Mouse (Mus musculus): Measurements from ENCODE around the gene Itga3. TPM values are rescaled to one million over a fixed set of nuclear protein-coding genes. Genes with fewer than 3 reads are reported as not detected.
"Not testable (repeated sequence)": the region's sequence is repeated elsewhere in the genome, so short reads cannot be mapped to it uniquely, and the experiment has no call there.

Gene Itga3
- total RNA-seq, 2 experiments from 2014 or later, result 28.9 to 37.0 TPM

DNA sequence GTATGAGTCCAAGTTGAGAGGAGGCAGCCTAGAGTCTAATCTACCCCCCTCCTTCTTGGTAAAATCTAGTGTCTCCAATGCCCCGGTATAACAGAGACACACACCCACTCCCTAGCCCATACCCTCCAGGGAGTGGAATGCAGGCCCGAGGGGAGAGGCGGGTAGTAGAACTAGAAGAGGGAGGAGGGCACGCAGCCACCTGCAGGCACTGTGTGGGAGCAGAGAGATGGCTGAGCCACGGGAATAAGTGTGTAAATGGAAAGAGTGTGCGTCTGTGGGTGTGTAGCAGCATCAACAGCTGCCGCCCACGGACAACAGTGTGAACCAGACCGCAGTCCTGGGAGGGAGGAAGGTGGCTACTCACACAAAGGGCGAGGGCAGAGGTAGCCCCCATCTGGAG, 41.7 kb downstream of the Itga3 start:
- DNase-seq (ENCODE audit: low spot score in 2 of 2), result no peak

GRCm38 (mm10) chr11:95033617-95034016, 43.0 kb downstream of the Itga3 start:
- DNase-seq (ENCODE audit: low spot score in 2 of 2), result no peak

DNA sequence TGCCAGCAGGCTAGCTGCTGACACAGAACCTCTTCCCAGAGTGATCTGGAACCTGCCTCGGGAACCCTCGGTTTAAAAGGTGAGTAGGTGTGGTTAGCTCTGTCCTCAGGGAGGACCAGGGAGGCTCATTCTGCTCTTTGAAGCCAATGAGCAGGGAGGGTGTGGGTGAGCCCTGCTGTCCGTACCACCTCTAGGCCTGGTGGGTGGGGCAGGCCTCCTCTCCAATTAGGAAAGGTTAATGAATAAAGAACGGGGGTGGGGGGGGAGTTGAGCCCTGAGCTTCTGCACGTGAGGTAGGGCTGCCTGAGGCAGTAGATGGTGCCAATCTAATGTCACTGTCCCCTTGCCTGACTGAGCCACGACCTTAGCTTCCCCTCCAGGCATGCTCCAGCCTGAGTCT, 43.7 kb downstream of the Itga3 start:
- no peak for DNase-seq (ENCODE audit: low spot score in 2 of 2)

DNA sequence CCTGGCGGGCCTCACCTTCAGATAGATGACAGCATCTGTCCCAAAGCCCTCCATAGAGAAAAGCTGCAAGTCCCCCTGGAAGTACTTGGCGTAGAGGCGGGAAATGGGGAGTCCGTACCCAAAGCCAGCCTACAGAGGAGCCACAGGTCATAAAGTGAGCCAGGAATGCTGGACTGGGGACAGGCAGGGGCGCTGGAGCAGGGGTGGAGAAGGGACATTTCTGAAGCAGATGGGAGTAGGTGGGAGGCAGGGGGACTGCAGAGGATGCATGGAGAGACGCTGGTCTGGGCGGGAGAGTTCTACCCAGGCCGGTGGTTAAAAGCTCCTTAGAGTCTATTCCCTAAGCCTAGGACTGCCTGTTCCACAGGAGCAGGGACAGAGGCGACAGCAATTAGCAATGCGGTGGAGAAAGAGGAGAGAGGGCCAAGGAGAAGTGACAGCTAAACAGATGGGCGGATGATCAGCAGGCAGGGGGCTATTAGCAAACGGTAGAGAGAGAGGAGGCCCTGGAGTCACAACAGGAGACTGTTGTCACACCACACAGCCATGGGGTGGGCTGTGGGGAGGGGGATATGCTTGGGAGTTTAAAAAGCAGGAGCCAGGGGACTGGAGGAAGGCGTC, 48.6 kb downstream of the Itga3 start:
- DNase-seq (ENCODE audit: low spot score in 2 of 2), result no peak

- no peak for DNase-seq (ENCODE audit: low spot score in 2 of 2)
Observed at GRCm38 (mm10) chr11:95026849-95027248, 49.8 kb downstream of the Itga3 start.

- no peak for DNase-seq (ENCODE audit: low spot score in 2 of 2)
Observed at GRCm38 (mm10) chr11:95026090-95026542, 50.5 kb downstream of the Itga3 start.

DNA sequence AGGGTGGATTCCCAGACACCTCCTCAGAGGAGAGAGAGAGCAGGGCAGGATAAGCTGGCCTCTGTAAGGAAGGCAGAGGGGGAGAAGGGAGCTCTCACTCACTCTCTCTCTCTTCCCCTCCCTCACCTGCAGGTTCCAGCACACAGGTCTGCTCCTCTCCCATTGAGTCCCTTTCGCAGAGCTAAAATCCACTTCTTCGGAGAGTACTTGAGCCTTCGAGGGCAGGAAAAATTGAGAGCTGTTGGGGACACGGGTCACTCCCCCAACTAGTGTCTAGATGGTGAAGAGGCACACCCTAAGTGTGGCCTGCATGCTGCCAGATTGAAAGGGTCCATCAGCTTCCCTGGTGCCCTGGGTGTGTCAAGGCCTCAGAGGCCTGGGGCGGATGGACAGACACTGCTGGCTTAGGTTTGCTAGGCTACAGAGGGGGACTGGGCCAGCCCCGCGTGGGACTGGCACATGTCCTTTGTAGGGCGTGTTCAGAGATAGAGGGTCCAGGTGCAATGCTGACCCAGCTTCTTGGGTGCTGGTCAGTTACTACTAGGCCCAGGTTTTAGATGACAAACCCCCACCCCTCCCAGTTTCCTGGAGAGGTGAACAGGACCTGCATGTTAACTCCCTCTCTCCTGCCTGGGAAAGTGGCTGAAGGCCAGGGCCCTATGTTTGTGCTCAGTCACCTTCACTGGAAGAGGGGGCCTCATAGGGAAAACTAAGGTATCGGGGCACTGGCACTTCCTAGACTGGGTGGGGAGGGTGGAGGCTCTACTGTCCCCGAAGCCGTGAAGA, 51.2 kb downstream of the Itga3 start:
- no peak for DNase-seq (ENCODE audit: low spot score in 2 of 2)

- no peak for DNase-seq (ENCODE audit: low spot score in 2 of 2)
Observed at GRCm38 (mm10) chr11:95024439-95025184, 52.0 kb downstream of the Itga3 start.

GRCm38 (mm10) chr11:95023481-95023880, 53.1 kb downstream of the Itga3 start:
- DNase-seq (ENCODE audit: low spot score in 2 of 2), result no peak

GRCm38 (mm10) chr11:95022237-95022992, 54.2 kb downstream of the Itga3 start:
- DNase-seq (ENCODE audit: low spot score in 2 of 2), result no peak

GRCm38 (mm10) chr11:95015484-95015883, 61.1 kb downstream of the Itga3 start:
- no peak for DNase-seq (ENCODE audit: low spot score in 2 of 2)

DNA sequence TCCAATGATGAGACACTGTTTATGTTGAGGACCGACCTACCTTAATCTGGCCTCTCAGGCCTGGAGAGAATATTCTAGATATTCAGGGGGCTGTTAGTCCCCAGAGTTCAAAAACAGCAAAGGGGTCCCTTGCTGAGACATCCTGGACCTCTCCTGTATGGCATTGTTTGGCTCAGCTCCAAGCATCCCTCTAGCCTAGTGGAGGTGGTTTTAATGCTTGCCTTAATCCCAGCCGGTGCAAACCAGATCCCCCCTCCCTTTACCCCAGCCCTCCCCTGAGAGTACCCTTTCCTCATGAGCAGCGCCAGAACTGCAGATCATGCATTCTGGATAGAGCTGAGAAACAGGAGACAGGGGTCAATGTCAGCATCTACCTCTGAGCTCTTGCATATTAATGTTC, 64.1 kb downstream of the Itga3 start:
- no peak for DNase-seq (ENCODE audit: low spot score in 2 of 2)

DNA sequence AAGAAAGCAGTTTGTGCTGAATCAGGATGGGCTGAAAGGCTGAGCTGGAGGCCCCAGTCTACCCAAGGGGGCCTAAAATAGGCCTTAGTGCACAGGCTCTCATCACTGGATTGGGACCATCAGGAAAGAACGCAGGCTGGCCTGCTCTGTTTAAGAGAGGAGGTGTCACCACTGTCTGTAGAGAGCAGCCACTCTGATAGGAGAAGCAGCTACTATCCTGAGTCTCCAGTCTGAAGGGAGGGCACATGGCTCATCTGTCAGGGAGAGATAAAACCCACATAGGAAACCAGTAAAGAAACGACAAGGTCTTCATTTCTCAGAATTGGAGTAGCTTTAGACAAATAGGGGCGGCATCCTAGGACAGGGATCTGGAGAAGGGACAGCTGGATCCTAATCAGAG, 64.5 kb downstream of the Itga3 start:
- no peak for DNase-seq (ENCODE audit: low spot score in 2 of 2)

- no peak for DNase-seq (ENCODE audit: low spot score in 2 of 2)
Observed at GRCm38 (mm10) chr11:95011416-95011815, 65.2 kb downstream of the Itga3 start.

GRCm38 (mm10) chr11:95010841-95011403, 65.7 kb downstream of the Itga3 start:
- not testable (repeated sequence) for DNase-seq (ENCODE audit: low spot score in 2 of 2)

DNA sequence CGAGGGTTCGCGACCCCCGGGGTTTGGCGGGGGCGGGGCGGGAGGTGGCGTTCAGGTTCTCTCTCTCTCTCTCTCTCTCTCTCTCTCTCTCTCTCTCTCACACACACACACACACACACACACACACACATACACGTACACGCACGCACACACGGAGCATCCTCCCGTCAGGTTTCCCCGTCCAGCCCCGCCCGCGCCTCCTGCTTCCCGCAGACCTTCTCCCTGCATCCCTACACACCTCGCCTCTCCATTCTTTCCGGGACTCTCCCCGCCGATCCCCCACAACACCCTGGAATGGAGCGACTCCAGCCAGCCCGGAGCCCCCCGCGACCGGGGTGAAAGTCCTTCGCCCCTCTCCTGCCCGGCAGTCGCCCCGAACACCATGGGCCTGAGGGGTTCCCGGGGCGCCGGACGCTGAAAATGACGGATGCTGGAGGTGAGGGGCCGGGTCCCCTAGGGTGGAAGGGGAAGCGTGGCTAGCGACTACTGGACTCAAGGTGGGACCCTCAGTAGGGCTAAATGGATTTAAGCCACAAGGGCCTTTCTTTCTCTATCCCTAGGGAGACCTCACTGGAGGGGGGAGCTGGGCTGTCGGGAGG, 66.4 kb downstream of the Itga3 start:
- DNase-seq (ENCODE audit: low spot score in 2 of 2), result no peak

DNA sequence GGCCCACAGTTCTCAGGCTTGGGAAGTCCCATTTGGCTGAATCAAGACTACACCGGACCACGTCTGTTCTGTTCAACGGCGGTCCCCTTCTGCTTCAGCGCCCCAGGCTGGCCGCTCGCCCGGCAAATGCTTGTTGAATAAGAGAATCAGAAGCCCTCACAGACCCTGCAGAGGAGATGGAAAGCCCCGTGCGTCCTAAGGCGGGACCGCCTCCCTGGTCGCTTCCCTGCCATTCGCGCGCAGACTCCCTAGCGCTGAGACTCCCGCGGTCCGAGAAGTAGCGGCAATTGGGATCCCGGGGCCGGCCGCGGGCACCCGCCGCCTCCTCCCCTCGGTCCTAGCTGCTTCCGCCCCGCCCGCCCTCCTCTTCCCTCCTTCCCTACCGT, 67.0 kb downstream of the Itga3 start, which contains the start of gene Samd14:
Samd14 (plus strand) TSS at position 251 of the 386 bp plus-strand sequence.
- DNase-seq (ENCODE audit: low spot score in 2 of 2), result peak in 1 of 2 experiments; percentile 37

DNA sequence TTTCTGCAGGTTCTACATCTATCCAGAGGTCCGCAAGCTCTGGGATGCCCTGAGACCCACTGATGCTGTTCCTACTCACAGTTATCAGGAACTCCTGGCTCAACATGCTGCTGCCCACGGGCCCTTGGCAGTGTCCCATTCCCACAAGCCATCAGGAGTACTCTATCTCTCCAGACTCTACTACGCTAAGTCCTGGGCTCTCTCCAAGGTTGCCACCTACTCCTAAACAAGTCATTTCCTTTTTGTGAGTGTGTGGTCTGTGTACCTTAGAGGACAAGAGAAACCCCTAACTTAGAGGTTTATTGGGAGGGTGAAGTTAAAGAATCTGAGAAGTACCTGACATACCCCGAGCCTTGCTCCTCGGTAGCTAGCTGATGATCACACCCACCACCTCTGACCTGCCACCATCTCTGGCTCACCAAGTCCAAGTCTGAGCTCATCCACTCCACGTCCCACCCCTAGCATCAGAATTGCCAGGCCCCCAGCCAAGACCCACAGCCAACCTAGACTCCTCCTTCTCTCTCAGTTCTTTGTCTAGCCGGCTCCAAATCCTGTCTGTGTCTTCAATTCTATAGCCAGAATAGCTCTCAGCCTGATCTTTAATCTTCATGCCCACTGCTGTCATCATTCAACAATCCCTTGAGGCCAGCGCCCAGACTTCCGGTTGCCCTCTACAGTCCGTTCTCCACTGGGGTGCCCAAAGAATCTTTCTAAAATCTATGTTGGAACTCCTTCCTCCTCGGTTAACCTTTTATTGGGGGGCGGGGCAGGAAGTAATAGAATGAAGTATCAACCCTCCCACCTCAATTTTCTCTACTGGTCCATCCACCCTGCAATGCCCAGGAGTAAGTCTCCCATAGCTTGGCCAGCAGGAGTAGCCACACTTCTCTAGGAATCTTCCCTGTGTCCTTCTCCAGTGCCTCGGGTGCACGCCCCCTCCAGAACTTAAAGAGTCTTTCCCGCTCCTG, 67.7 kb downstream of the Itga3 start:
- no peak for DNase-seq (ENCODE audit: low spot score in 2 of 2)

DNA sequence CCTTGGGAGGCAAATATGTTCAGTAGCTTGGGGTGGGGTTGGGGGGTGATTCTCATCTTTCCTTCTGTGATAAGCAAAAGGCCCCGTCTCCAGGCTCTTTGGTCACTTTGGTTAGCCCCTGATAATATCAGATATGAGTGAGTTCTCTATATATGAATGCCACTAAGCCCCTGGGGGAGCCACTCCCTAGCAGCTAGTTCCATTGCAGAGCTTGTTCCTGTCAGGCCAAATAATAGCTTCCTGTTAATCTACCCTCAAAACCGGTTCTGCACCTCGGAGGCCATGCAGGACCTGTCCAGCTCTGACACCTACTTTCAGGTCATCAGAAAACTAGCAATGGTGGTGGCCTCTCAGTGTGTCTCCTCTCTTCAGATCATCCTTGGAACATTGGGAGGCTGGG, 69.2 kb downstream of the Itga3 start:
- DNase-seq (ENCODE audit: low spot score in 2 of 2), result no peak

Data from adrenal gland, postnatal 4 days (tissue).